Mouse (Mus musculus) layer of hippocampus, adult 11-12 months (tissue): ENCODE data around the gene Rufy1.

Experiments
- DNase-seq: peaks from one replicate; pipeline ENCODE4 v3.0.0; 2022; ENCODE audit warnings: low spot score

The Rufy1 gene

GRCm38 (mm10) chr11:50346256-50347032 lies 84.5 kb downstream of the Rufy1 start:
- no peak for DNase-seq

GRCm38 (mm10) chr11:50345486-50345885 lies 85.4 kb downstream of the Rufy1 start:
- DNase-seq = no peak
